Mouse (Mus musculus) cerebellum, postnatal 10 days (tissue): Measurements from ENCODE around the gene Tent5c.

Experiments
- DNase-seq, 2 experiments: peaks; one replicate each; pipeline ENCODE4 v3.0.0; 2021; ENCODE audit warnings: mixed read lengths in 2 of 2

The Tent5c gene

DNA sequence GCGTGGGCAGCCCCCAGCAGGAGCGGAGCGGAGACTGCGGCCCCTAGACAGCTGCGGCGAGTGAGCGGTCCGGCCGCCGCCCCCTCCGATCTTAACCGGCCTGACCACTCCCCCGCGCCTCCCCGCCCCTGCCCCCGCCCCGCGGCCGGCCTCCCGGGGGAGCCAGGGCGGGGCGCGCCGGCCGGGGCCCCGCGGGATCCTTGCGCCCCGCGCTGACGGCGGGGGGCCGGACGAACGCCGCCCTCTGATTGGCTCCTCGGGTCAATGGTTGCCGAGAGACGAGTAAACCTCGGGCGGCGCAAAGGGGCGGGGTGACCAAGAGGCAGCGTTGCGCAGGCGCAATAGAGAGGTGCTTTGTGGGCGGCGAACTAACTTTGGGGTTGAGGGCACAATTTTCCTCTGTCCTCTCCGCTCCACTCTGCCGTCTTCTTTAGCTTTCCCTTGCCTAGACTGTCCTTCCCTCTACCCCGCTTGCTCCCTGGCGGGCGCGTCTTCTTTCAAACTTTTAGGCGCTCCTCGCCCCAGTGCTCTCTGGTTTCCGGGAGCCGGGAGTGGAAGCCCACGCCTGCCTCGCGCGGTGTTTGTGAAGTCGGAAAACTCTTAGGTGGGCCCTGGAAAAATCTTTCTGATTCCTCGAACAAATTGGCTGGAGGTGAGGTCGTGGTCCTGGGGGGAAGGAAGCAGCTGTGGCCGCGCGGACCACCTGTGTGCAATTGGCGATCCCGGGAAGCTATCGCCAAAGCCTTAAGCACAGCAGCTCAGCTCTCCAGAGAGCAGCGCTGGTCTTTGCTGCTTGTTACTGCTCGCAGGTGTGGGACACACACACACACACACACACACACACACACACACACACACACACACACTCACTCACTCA, at the start of gene Tent5c:
Gene Tent5c, minus strand, starts transcription at position 192 of the 877 bp plus-strand sequence.
- DNase-seq, result peak; percentile 92 to 95

DNA sequence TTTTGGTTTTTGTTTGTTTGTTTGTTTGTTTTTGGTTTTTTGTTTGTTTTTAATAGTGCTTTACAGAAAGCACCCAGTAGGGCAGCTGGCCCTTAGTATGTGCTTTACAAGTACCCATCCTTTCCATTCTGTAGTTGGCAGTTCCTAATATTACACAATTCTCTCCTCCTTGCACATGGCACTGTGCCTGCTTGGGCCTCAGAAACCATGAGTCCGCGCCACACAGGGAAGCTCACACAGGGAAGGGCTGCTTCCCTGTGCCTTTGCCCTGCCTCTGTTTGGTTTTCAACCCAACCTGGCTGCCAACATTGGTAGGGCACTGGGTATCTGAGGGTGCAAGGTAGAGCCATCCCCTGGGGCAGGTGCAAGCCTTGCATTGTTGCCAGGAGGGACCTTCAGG, 47.6 kb upstream of the Tent5c start:
- no peak for DNase-seq

DNA sequence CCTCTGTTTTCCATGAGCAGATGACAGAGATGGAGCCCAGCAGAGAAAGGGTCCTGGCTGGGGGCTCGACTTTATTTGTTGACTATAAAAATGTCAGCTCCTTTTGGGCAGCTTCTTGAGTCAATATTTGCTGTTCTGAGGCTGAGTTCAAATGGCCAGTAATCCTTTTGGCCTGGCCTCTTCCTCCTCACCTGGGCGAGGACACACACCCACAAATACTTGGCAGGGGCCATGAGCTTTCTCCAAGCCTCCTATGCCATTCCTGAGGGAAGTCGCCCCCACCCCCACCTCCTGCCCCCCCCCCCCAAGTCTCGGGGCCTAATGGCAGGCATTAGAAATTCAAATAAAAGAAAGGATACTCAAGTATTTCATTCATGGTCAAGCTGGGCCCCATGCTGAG, 46.8 kb upstream of the Tent5c start:
- no peak for DNase-seq

DNA sequence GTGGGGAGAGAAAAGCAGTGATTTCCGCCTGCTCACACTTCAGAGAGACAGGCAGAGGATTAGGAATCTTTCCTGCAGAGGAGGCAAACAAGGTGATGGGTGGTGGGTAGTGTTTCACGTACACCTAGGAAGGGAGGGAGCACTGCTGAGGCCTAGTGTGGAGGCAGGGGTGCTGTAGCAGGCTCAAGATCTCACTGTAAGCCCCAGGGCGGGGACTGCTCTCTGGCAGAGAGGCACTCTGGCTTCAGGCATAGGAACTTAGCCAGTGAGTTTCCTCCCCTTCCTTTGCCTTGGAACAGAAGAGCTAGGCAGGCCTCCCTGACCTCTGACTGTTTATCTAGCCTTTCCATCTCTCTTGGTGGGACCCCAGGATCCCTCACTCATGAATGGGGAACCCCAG, 46.2 kb upstream of the Tent5c start:
- DNase-seq, result no peak

DNA sequence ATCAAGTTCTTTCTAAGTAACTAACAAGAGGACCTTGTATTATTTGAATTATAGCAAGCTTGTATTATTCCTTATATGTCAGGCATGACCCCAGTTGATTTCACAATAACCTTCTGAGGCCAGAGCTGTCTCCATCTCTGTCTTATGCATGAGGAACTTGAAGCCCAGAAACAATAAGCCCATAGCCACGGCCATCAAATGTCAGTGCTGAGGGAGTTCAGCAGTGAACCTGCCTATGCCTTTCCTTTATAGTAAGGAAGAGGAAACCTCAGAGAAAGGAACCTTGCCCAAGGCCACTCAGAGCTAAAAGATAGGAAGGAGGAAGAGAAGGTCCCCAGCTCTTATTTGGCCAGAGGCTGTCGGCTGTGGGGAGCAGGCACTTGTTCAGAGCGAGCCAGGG, 45.3 kb upstream of the Tent5c start:
- no peak for DNase-seq

DNA sequence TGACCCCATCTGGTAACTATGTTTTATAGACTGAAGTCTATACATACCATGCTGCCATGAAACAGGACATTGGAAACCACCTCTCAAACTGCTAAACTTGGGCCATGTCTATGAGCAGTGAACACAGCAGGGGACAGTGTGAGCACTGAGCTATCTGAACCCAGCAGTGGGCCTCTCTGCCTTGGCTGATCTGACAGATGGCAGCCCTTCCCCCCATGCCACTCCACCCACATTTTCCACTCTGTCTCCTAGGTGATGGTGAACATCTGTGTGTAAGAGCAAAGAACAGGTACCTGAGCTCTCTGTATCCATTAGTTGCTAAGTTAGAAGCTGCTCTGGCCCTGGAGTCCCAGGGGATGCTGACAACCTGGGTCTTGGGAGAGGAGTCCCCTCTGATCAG, 44.3 kb upstream of the Tent5c start:
- DNase-seq, result no peak

DNA sequence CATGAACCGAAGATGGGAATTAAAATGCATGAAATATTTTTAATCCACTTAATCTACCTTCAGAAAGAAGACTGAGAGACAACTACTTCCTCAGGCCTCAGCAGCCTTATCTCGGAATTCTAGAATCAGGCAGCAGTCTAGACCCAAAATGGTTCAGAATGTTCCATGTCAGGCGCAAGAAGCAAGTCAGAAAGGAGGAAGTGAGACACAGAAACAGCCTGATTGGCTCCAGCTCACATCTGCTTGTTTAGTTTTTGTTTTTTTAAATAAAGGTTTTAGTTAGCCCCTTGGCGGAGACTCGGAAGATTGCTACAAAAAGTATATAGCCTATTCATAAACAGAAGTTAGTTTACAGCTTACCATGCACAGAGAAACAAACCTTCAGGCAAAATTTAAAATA, 41.8 kb upstream of the Tent5c start:
- DNase-seq, result no peak

DNA sequence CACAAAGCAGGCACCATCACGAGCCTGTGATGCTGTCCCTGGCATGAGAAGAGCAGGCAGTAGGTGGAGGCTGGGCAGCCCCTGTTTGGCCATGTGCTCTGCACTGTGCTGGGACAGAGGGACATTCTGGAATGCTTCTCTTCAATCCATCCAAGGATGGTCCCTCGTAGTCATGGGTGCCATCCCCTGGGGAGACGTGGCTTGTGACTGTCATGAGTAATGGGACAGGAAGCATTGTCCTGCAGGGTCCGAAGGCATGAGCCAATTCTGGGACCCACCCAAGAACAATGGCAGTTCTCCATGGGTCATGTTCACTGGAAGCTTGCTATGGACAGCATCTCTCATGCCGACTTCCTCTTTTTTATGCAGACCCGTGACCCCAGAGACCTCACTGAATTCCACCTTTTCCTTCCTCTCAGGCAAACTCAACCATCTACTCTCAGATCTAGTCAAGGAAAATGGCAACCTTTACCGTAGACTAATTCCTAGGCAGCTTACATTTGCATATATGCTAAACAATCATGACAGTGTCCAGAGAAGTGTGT, 41.2 kb upstream of the Tent5c start:
- no peak for DNase-seq

DNA sequence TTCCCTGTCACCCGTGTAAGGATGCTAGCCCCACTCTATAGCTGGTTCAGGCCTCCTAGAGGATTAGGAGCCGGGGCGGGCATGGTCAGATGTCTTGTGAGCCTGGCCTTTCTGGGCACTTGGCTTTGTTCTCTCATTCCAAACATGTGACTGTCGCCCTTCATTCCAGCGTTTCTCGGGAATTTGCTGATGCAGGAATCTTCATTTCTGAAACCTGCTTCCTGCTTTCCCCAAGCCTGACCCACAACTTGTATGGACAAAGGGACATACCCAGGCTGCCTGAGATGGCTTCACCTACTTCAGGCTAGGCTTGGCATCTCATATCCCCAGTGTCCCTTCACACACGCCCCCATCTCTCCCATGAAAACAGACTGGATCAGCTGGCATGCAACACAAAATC, 33.5 kb upstream of the Tent5c start:
- DNase-seq, result no peak

DNA sequence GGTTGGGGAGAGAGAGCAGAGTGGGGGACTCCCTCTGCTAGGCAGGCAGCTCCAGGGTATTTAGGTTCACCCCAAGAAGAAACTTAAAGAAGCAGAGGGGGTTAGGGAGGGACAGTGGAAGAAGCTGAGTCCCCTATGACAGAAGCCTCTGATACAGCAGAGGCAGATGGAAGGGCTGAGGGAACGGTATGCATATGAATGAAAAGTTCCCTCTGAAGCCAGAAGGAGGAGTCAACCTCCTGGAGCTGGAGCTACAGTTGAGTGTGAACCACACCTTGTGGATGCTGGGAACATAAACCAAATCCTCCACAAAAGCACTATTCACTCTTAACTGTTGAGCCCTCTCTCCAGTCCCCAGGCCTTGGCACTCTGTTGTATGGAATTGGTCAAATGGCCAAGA, 32.5 kb upstream of the Tent5c start:
- DNase-seq, result no peak

DNA sequence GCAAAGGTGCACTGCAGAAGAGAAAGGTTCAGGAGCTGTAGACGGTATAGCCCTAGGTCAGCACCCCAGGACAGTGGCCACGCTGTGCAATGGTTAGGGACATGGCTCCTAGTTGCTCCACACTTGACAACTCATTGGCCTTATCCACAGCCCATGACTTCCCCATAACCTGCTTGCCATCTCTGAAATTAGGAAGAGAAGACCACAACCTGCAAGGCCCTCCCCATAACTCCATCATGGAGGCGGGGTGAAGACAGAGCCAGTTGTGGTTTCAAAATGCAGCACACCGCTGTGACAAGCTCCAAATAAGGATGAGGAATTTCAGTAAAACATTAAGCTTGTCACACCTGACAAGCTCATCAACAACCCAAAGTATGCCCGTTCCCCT, 26.6 kb upstream of the Tent5c start:
- DNase-seq, result no peak

DNA sequence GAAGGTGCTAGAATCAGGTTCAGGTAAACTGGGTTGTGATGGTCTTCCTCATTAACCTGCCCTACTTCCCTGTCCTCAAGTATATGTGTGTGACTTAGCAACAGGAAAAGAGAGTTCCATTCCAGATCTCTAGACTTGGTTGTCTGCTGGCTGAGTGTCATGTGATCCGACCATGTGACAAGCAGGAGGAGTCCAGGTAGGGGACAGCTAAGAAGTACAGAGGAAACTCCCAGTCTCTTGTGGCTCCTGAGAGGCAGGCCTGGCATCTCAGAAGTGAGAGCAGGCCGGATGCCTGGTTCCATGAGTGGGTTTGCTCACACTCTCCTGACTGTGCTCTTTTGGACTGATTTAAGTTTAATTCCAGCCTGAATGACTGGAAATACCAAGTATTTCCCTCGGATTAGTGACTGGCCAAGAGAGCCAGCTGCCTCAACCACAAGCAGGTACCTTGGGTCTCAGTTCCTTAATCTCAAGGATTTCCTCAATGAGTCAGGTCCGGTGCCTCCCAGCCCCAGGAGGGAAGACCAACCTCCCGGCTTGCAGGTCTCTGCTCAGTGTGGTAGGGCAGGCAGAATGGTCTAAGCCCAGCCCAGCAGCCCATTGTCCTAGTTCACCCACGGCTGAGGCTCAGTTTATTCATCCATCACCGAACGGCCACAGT, 26.1 kb upstream of the Tent5c start:
- no peak for DNase-seq

DNA sequence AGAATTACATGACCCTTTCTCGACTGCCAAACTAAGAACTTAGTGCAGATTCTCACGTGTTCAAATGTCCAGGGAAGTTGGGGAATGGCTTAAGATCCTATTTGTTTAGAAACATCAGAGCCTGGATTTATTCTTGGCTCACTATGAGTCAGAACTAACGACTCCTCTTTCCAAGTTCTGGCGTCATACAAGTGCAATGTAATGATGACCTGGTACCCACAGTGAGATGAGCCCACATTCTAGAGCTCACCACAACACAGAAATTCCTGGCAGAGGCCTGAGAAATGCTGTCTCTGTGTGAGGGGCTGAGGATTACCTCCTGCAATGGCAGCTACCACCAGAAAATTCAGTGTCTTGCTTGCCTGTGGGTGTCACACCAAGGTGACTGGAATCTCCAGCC, 18.1 kb upstream of the Tent5c start:
- no peak for DNase-seq

DNA sequence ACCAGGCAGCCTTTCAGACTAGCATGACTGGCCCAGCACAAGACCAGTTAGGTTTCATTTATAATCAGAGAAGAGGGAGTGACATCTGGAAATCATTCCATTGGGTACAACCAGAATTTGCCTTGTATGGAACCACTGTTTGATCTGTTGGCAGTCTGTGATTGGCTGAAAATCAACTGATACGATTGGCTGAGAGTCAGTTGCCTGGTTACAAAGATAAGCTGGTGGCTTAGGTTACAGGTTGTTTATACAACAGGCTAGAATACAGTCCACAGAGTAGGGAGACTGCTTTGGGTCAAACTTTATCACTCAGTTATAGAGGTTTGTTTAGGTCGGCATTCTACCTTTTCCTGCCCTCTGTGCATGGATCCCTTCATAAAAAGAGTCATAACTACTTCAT, 17.6 kb upstream of the Tent5c start:
- DNase-seq, result no peak

DNA sequence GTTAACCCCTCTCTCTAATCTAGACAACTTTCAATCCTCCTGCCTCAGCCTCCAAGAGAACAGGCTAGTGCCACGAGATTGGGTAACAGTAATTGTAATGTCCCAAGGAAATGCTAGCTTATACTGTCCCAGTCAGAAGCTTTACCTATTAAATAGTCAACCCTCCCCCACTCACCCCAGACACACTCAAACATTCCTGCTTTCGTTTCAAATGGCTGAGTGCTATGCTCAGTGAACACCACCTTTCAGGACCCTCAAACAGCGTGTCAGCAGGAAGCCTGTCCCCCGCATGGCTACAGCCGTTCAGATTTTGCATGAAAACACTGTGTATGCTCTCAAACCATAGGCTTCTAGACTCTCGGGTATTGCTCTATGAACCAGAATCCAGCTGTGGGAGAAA, 14.8 kb upstream of the Tent5c start:
- DNase-seq, result no peak

DNA sequence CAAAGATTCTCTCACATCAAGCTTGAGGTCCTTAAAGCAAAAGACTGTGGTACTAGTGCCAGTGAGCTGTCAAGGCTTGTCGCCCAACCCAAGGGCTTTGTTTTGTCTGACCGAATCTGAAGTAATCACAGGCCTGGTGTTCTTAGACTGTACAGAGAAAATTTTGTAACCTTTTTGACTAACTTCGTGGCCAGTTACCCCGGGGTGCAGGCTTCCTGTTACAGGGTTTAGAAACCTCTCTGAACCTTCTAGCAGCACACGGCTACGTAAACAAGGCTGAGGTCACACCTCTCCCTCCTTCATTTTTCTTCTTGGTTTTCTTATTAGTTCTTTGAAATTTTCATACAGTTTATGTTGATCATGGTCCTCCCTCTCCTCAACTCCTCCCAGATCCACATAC, 13.4 kb upstream of the Tent5c start:
- DNase-seq, result no peak

DNA sequence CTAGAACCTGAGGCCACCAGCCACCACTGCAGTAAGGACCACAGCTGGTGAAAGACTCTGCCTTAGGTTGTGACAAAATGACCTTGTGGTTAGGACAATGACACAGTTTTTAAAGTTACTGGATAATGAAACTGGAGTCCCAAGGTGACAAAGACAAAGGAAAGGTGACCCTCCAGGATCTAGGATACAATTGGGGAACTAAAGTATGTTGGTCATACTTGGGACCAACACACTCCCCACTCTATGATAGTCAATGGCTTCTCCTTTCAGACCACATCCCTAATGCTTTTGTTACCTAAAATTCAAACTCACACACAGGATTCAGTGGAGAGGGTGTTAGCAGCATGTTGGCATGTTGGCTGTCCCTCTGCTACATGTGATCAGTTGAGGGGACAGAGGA, 12.8 kb upstream of the Tent5c start:
- no peak for DNase-seq

DNA sequence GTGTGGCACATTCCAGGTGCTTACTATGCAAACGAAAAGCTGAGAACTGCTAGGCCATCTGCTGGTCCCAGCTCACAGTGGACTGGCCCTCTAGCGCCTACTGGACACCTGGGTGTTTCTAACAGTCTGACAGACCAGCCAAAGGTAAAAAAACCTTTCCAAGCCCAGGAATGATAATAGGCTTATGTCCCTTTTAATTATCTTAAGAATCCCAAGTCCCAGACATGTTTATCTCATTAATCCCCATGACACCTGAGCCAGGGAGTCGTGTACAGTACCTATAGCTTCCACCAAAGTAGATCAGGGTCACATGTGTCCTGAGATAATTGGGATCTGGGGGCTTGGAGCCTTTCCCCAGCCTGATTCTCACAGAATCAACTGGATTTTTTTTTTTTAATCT, 7.0 kb upstream of the Tent5c start:
- no peak for DNase-seq

DNA sequence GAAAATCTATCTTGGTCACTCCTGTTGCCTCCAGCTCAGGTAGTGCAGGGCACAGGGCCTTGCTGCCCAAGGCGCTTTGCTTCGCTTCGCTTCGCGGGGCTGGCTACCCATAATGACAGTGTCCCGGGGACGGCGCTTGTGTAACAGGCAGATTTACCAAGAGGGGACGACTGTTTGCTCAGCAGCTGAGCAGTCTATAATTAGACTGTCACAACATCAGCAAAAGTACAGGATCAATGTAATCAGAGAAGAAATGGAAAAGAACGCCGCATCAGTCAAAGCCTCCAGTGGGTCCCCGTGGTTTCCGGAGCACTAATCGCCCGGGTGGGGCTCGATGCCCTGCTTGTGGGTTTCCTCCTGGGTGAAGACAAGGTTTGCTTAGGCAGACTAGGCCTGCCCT, 6.3 kb upstream of the Tent5c start:
- DNase-seq, result no peak

DNA sequence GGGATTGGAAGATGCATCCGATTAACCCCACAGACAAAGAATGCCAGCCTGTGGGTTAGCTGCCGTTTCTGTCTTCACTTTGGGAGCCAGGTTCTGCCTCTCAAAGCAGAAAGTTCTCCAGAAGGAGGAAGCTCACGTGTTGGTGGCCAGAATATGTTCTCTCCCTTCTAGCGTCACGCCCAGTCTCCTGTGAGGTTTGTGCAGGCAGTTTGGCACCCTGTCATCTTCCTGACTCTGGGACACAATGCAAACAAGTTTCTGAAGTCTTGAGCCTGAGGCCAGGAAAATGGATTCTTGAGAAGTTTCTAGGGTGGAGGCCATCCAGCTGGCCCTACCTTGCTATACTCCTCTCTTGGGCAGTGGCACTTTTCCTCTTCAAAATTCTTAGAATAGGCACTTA, 5.8 kb upstream of the Tent5c start:
- no peak for DNase-seq

DNA sequence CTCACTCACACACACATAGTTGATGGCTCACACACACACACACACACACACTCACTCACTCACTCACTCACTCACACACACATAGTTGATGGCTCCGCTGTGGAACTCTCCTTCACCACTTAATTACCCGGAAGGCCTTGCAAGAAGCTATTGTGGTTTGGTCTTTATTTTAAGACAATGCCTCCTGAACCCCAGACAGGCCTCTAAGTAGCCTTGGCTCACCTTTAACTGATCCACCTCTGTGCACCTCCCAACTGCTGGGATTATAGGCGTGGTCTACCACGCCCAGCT, 831 bp upstream of the Tent5c start:
- DNase-seq, result no peak

DNA sequence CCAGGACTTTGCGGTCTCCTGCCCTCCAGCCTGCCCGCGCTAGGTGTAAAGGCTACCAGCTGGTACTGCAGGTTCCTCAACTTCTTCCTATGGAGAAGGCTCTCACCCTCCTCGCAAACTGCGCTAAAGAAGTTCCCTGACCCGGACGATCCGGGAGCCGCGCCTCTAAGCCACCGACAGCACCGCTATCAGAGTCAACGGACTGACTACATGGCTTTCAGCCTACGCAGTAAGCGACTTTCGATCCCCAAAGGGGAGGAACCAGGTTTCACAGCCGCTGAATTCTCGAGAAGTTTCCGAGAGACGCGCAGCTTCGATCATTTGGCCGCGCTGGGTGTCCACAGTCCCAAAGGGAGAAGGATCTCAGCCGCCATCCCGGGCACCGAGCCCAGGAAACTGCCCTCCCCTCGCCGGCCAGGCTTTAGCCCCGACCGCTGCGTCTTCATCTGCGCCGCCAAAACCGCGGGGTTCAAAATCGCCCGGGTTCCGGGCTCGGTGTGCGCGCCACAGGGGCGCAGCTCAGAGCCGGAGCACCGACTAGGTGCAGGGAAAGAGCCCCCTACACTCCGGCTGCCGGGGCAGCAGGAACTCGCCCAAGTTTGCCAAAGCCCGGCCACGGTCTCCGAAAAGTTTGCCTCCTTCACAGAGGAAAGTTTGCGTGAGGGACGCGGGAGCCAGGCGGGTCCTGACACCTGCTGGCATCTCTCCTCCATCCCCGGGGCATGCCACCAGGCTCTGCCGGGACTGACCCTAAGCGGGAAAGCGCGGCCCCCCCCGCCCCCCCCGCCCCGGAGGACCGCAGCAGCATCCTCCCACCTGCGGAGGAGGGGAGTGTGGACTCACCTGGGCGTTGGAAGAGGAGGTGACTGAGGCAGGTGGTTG, 632 bp downstream of the Tent5c start:
- peak; percentile 57 to 73 for DNase-seq

DNA sequence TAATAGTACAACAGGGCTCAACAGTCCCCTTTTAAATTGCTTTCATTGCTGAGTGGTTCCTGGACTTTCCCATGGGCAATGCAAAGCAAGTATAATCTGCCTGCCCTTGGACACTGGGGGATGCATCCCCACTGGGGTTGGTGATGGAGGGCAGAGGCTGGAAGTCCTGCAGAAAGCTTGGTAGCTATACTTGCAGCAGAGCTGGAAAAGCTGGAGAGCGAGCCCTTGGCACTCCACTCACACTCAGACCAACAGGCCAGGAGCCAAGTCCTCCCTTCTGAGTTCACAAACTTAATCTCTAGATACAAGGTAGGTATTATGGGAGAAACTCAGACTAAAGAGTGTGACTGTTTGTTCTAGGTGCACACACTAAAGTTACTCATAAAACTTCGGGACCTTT, 2.1 kb downstream of the Tent5c start:
- no peak for DNase-seq
